Mouse (Mus musculus) right cerebral cortex, adult 2 months (tissue): Measurements from ENCODE around the gene Tfrc.

Experiments used
- DNase-seq, 2 experiments: peaks; one replicate each; pipeline ENCODE4 v3.0.0; 2021 to 2022; ENCODE audit warnings: low spot score in 2 of 2

Tfrc gene

GRCm38 (mm10) chr16:32608712-32609400 lies at the start of gene Tfrc:
Gene Tfrc, plus strand, starts transcription at chr16:32608920.
- DNase-seq = peak; percentile 95 to 96

- DNase-seq = no peak
Observed at GRCm38 (mm10) chr16:32559493-32559892, 49.2 kb upstream of the Tfrc start.

GRCm38 (mm10) chr16:32563056-32563793 lies 45.5 kb upstream of the Tfrc start:
- DNase-seq = no peak

- DNase-seq = no peak
Observed at GRCm38 (mm10) chr16:32567282-32567681, 41.4 kb upstream of the Tfrc start.

- DNase-seq = no peak
Observed at GRCm38 (mm10) chr16:32568401-32568800, 40.3 kb upstream of the Tfrc start.

- DNase-seq = no peak
Observed at GRCm38 (mm10) chr16:32570042-32570441, 38.7 kb upstream of the Tfrc start.

GRCm38 (mm10) chr16:32572528-32572927 lies 36.2 kb upstream of the Tfrc start:
- DNase-seq = no peak

GRCm38 (mm10) chr16:32586482-32586881 lies 22.2 kb upstream of the Tfrc start:
- no peak for DNase-seq

GRCm38 (mm10) chr16:32588568-32588967 lies 20.2 kb upstream of the Tfrc start:
- no peak for DNase-seq

GRCm38 (mm10) chr16:32591521-32591920 lies 17.2 kb upstream of the Tfrc start:
- DNase-seq = no peak

GRCm38 (mm10) chr16:32593283-32593805 lies 15.4 kb upstream of the Tfrc start:
- no peak for DNase-seq

- DNase-seq = no peak
Observed at GRCm38 (mm10) chr16:32593916-32594315, 14.8 kb upstream of the Tfrc start.

GRCm38 (mm10) chr16:32594701-32595100 lies 14.0 kb upstream of the Tfrc start:
- no peak for DNase-seq

- DNase-seq = no peak
Observed at GRCm38 (mm10) chr16:32595142-32595855, 13.4 kb upstream of the Tfrc start.

- no peak for DNase-seq
Observed at GRCm38 (mm10) chr16:32597909-32598381, 10.8 kb upstream of the Tfrc start.

GRCm38 (mm10) chr16:32599151-32599550 lies 9.6 kb upstream of the Tfrc start:
- DNase-seq = no peak

- no peak for DNase-seq
Observed at GRCm38 (mm10) chr16:32602193-32602685, 6.5 kb upstream of the Tfrc start.

- DNase-seq = no peak
Observed at GRCm38 (mm10) chr16:32607562-32608343, 967 bp upstream of the Tfrc start.

- DNase-seq = no peak
Observed at GRCm38 (mm10) chr16:32608344-32608711, 392 bp upstream of the Tfrc start.

GRCm38 (mm10) chr16:32609401-32609779 lies 670 bp downstream of the Tfrc start:
- peak in 1 of 2 experiments; percentile 7 for DNase-seq
